Comparison of ENCODE assay signal across 19 mouse cellular contexts in the genomic region with DNA sequence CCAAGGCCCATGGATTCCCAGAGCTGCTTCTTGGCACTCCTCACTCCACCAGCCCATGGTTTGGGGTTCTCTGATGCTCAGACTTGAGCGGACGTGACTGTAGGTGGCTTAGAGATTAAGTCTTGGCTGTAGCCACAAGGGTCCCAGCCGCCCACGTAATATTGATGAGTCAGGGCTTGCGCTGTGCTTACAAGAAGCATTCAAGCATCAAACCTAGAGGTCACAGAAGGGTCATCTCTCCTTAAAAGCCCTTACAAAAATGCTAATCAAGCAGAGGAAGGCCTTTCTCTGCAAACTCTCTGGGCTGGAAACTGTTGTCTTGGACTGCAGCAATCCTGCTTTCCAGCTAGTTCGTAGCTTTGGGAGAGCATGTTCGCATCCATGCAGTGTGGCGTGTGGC.
DNase-seq lines count a peak whose midpoint lies in the region; ATAC-seq and TF ChIP-seq lines count a peak whose summit lies in the region.
"Had no signal": no experiment of that assay in that cellular context is flagged by ENCODE, and none has a peak within 500 bp of the region (broad histone marks: within the 10 kb centered on the region; RNA-seq: fewer than 3 reads in every experiment).

No protein-coding gene starts in this region.

- no peaks in the 10 kb centered on the region for H3K27me3 ChIP-seq in forebrain, embryonic 10.5 days (ENCODE audit: poor library complexity, severe bottlenecking)
- H3K27me3 ChIP-seq in forebrain, embryonic 14.5 days (replicated peaks; ENCODE audit: control insufficient read depth, insufficient read depth, low read length) = no peaks in the 10 kb centered on the region
- no peaks in the 10 kb centered on the region for H3K27me3 ChIP-seq in Patski
- no peaks in the 10 kb centered on the region for H3K27me3 ChIP-seq in kidney, adult 2 months (replicated peaks; ENCODE audit: control insufficient read depth, insufficient read depth, low read length)
- no peaks in the 10 kb centered on the region for H3K27me3 ChIP-seq in stomach, postnatal 0 days (ENCODE audit: control insufficient read depth, insufficient read depth, low read length)
- H3K27me3 ChIP-seq: embryonic facial prominence, embryonic 12.5 days; forebrain, embryonic 13.5 days; liver, embryonic 13.5 days had no signal

- 0 out of 2 replicates have a peak overlapping the region, but pooled peaks have one; percentile 26 for H3K27ac ChIP-seq in forebrain, embryonic 10.5 days
- no peak overlapping the region for H3K27ac ChIP-seq in forebrain, embryonic 14.5 days (ENCODE audit: low read depth, low read length)
- H3K27ac ChIP-seq in kidney, adult 2 months (ENCODE audit: insufficient read depth, low read depth, low read length) = 0 out of 2 replicates have a peak overlapping the region, but pooled peaks have one; percentile 3
- H3K27ac ChIP-seq in stomach, postnatal 0 days (replicated peaks) = no peak overlapping the region
- H3K27ac ChIP-seq: embryonic facial prominence, embryonic 12.5 days; forebrain, embryonic 13.5 days; heart, adult 2 months; liver, embryonic 13.5 days had no signal

- TF ChIP-seq POLR2A in kidney, adult 2 months (IDR thresholded peaks at IDR 0.05; ENCODE audit: low read depth, low read length) = no peak

- no peak overlapping the region for H3K4me3 ChIP-seq in forebrain, embryonic 10.5 days
- H3K4me3 ChIP-seq in forebrain, embryonic 14.5 days (ENCODE audit: low read depth, low read length) = no peak overlapping the region
- no peak overlapping the region for H3K4me3 ChIP-seq in kidney, adult 2 months (ENCODE audit: insufficient read depth, low read depth, low read length)
- no peak overlapping the region for H3K4me3 ChIP-seq in stomach, postnatal 0 days (ENCODE audit: low read depth, low read length)
- H3K4me3 ChIP-seq: embryonic facial prominence, embryonic 12.5 days; forebrain, embryonic 13.5 days; heart, adult 2 months; liver, embryonic 13.5 days; myocyte had no signal

- no peak overlapping the region for H3K9ac ChIP-seq in forebrain, embryonic 14.5 days (ENCODE audit: low read length)
- H3K9ac ChIP-seq in stomach, postnatal 0 days (ENCODE audit: low read length) = no peak overlapping the region
- H3K9ac ChIP-seq: embryonic facial prominence, embryonic 12.5 days; forebrain, embryonic 13.5 days; liver, embryonic 13.5 days had no signal

- H3K4me2 ChIP-seq in forebrain, embryonic 14.5 days (ENCODE audit: low read length) = no peak overlapping the region
- no peak overlapping the region for H3K4me2 ChIP-seq in stomach, postnatal 0 days (replicated peaks; ENCODE audit: low read depth)
- H3K4me2 ChIP-seq: embryonic facial prominence, embryonic 12.5 days; forebrain, embryonic 13.5 days; liver, embryonic 13.5 days had no signal

- intact Hi-C loops in heart, postnatal 14 days (cut with DNase I) = no loop called here

- no peak for DNase-seq in forebrain, embryonic 10.5 days (ENCODE audit: extremely low spot score, low spot score)
- DNase-seq in forebrain, embryonic 14.5 days (ENCODE audit: low spot score) = no peak
- DNase-seq in Patski (ENCODE audit: low read depth, low spot score) = peak; percentile 95
- DNase-seq in kidney, adult 2 months = peak; percentile 80
- peak; percentile 54 to 73 for DNase-seq in kidney, postnatal 36 days
- DNase-seq in heart, postnatal 14 days = no peak
- no peak for DNase-seq in stomach, postnatal 0 days (ENCODE audit: low spot score)
- DNase-seq in ovary, postnatal 36 days (ENCODE audit: low spot score) = no peak
- DNase-seq: heart, adult 2 months; heart, postnatal 10 days; layer of hippocampus, adult 9-11 months; left cerebral cortex, postnatal 4 days; liver, embryonic 13.5 days; lung, postnatal 10 days; right cerebral cortex, postnatal 4 days; thymus, postnatal 36 days had no signal

- WGBS in forebrain, embryonic 10.5 days = 34% methylated on average over 8 of the region's 8 CpGs
- WGBS in forebrain, embryonic 14.5 days = 45% methylated on average over 8 of the region's 8 CpGs
- 48% methylated on average over 8 of the region's 8 CpGs for WGBS in kidney, adult 2 months
- 76% methylated on average over 8 of the region's 8 CpGs for WGBS in stomach, postnatal 0 days

- TF ChIP-seq EP300 in stomach, postnatal 0 days (optimal IDR thresholded peaks at IDR 0.05) = no peak

- POLR2A ChIA-PET in Patski (lab: Charles Lee) = no interaction called here

- in situ Hi-C loops in Patski (cut with MboI; ENCODE audit: low pct_unique_long_range_greater_than_20kb) = loop anchor here (5.0 kb wide), 2 partner anchors 73 to 112 kb away; no protein-coding TSS in a partner anchor

- H3K36me3 ChIP-seq in forebrain, embryonic 10.5 days (replicated peaks) = no peaks in the 10 kb centered on the region
- H3K36me3 ChIP-seq in forebrain, embryonic 14.5 days (ENCODE audit: control insufficient read depth, insufficient read depth, low read length) = no peaks in the 10 kb centered on the region
- H3K36me3 ChIP-seq in kidney, adult 2 months (ENCODE audit: control insufficient read depth, insufficient read depth, low read length) = no peaks in the 10 kb centered on the region
- H3K36me3 ChIP-seq in stomach, postnatal 0 days (ENCODE audit: control insufficient read depth, insufficient read depth, low read length) = no peaks in the 10 kb centered on the region
- H3K36me3 ChIP-seq: embryonic facial prominence, embryonic 12.5 days; liver, embryonic 13.5 days had no signal

- CTCF ChIA-PET in Patski (lab: Charles Lee) = interaction anchor here (0.6 to 3.1 kb wide), 10 partner anchors 31 to 664 kb away, joined by 3 to 8 read pairs (median 3); no protein-coding TSS in a partner anchor

- peaks cover 21% of the 10 kb centered on the region for H3K4me1 ChIP-seq in forebrain, embryonic 10.5 days
- no peaks in the 10 kb centered on the region for H3K4me1 ChIP-seq in forebrain, embryonic 14.5 days (ENCODE audit: control insufficient read depth, insufficient read depth, low read length)
- H3K4me1 ChIP-seq in kidney, adult 2 months (ENCODE audit: control insufficient read depth, insufficient read depth, low read length) = peaks cover 7% of the 10 kb centered on the region; the same call in 1 of the 2 replicates
- H3K4me1 ChIP-seq in stomach, postnatal 0 days (replicated peaks; ENCODE audit: control insufficient read depth, insufficient read depth) = no peaks in the 10 kb centered on the region; the same call in 1 of the 2 replicates
- H3K4me1 ChIP-seq: embryonic facial prominence, embryonic 12.5 days; forebrain, embryonic 13.5 days; liver, embryonic 13.5 days had no signal

- TF ChIP-seq CTCF in Patski (IDR thresholded peaks at IDR 0.05) = no peak
- no peak for TF ChIP-seq CTCF in kidney, adult 2 months (conservative IDR thresholded peaks at IDR 0.05; ENCODE audit: insufficient read depth, insufficient read length, low read depth, low read length)
- no peak for TF ChIP-seq CTCF in stomach, postnatal 0 days (IDR thresholded peaks at IDR 0.05; ENCODE audit: low read depth)

- no peak for ATAC-seq in forebrain, embryonic 14.5 days
- peak; percentile 84 for ATAC-seq in Patski
- no peak for ATAC-seq in stomach, postnatal 0 days (ENCODE audit: low FRiP score, low TSS enrichment)
- ATAC-seq: forebrain, embryonic 13.5 days had no signal

- no peaks in the 10 kb centered on the region for H3K9me3 ChIP-seq in forebrain, embryonic 10.5 days
- H3K9me3 ChIP-seq in forebrain, embryonic 14.5 days (replicated peaks; ENCODE audit: control insufficient read depth, low read length) = no peaks in the 10 kb centered on the region
- H3K9me3 ChIP-seq in stomach, postnatal 0 days (ENCODE audit: control insufficient read depth, low read length) = no peaks in the 10 kb centered on the region
- H3K9me3 ChIP-seq: embryonic facial prominence, embryonic 12.5 days; forebrain, embryonic 13.5 days; liver, embryonic 13.5 days had no signal

Comparison
In these comparisons a context has a peak if more than half of its experiments do, and no peak if none do; other contexts are left out.
1. H3K27ac ChIP-seq: peak in forebrain, embryonic 10.5 days (single experiment) and kidney, adult 2 months (single experiment); none in forebrain, embryonic 14.5 days (single experiment) and stomach, postnatal 0 days (single experiment).
2. DNase-seq: peak in Patski (single experiment), kidney, adult 2 months (single experiment) and kidney, postnatal 36 days (2 of 2); none in forebrain, embryonic 10.5 days (single experiment), forebrain, embryonic 14.5 days (single experiment), heart, postnatal 14 days (0 of 2), stomach, postnatal 0 days (single experiment) and ovary, postnatal 36 days (single experiment).